Mouse (Mus musculus) cerebellum, adult 11-12 months (tissue): ENCODE measurements at regions not wholly inside any gene's neighbourhood (a gene's known extent, or its start where the extent isn't known, plus 50 kb on each side); places are given as distances from the start of the nearest gene placed in this dataset.

ENCODE experiments used
- DNase-seq: peaks from one replicate; pipeline ENCODE4 v3.0.0; 2022

- no peak for DNase-seq
Observed at GRCm38 (mm10) chr17:87501098-87501497, 54.4 kb upstream of the Calm2 start.

DNA sequence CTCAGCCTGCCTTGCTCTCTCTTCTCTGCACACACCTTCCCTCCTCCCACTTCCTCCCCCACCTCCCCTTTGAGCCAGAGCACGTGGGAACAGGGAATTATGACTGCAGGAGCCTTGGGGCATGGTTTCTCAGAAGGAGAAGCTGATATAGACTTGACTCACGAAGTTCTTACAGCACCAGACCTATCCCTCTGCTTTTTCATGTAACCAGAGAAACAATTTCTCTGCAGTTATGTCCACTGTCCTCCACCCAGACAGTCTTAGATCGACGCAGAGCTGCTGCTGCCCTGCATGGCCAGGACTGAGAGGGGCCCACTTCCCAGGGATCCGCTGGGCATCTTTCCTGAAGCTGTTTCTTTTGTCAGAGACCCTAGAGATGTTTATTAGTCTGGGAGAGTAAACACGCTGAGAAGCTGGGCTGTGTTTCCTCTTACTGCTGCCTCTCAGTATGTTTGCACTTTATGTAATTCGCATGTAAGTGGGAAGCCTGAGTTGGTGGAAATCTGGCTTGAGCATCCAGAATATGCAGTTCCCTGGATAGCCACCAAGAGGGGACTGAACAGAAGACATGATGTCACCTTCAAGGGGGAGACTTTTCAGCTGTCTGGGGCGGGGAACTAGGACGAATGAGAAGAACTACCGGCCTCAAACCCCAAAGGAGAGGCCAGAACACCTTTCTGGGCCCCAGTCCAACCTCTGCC lies 55.1 kb upstream of the Calm2 start:
- DNase-seq, result peak; percentile 29

DNA sequence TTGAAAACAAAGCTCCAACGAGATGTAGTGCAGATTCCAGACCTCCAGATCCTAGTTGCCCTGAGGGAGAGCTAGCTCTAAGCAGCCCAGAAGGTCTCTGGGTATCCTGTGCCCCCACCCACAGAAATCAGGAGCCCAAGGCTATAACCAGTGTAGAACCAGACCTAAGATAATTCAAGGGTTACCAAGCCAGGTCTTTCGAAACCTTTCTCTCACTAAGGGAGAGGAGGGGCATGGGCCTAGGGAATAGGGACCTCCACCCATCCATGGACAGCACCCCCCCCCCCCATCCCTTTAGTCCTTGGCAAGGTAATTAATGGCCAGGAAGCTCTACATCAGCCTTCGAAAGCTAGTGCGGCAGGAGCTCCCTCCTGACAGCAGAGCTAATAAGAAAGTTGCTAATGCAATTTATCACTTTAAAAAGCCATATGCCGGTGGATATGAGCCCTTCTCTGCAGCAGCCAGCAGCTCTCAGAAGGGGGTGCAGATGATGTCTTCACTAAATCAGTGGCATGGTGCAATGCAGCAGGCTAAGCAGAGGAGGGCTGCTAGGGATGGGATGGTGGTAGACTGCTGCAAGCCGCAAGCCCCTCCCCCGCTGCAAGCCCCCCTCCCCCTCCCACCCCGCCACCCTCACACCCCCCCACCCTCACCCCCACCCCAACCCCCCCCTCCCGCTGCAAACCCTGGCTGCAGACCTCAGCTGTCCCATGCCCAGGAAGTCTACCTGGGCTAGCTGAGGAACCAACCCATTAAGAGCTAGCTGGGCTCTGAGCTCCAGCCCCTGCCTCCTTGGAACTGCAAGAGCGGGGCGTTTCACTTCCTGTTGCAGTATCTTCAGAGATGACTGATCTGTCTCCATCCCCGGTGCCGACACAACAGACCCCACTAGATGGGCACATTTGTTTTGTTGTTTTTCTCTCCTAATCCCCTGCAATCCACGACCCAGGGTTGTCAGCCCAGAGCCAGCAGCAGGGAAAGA lies 55.9 kb upstream of the Calm2 start:
- DNase-seq, result no peak

DNA sequence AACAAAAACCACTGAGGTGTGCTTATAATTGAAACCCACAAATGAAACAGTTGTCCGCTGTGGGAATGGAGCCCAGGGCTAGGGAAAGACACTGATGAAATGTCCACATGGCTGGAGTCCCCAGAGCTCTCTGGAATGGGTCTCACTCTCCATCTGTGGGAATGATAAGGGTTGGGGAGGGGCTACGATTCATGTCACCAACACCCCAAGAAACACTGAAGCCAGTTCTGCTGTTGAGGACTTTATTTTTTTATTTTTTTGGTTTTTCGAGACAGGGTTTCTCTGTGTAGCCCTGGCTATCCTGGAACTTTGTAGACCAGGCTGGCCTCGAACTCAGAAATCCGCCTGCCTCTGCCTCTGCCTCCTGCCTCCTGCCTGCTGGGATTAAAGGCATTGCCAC lies 56.8 kb upstream of the Calm2 start:
- DNase-seq, result no peak

DNA sequence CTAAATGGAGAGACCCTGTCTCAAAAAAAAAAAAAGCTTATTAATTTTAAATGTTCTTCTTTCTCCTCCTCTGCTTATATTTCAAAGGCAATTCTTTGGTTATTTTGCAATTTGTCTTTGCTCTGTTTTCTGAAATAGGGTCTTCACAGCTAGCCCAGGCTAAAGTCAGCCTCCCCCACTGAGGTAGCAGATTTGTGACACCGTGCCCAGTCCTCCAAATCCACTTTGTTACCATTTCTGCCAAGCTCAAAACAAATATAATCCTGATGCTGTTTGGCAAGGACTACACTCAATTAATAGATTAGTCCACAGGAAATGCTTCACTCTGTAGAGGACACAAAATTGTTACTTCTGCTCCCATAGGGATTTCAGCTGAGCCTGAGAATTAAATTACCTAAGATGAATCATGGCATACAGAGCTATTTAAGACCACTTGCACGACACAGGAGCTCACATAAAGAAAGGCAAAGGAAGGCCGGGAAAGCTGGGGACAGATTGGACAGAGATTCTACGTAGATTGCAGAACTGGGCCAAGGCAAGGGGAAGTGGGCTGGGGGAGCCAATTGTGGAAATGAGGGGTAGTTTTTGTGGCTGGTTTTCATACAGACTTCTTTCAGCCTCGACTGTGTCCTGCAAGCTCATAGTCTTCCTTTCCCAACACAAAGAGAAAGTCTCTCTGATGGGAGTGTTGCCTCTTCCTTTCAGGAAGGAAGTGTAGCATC lies 58.4 kb upstream of the Calm2 start:
- DNase-seq, result no peak

GRCm38 (mm10) chr17:87507848-87508247 lies 61.1 kb upstream of the Calm2 start:
- DNase-seq, result peak; percentile 40

DNA sequence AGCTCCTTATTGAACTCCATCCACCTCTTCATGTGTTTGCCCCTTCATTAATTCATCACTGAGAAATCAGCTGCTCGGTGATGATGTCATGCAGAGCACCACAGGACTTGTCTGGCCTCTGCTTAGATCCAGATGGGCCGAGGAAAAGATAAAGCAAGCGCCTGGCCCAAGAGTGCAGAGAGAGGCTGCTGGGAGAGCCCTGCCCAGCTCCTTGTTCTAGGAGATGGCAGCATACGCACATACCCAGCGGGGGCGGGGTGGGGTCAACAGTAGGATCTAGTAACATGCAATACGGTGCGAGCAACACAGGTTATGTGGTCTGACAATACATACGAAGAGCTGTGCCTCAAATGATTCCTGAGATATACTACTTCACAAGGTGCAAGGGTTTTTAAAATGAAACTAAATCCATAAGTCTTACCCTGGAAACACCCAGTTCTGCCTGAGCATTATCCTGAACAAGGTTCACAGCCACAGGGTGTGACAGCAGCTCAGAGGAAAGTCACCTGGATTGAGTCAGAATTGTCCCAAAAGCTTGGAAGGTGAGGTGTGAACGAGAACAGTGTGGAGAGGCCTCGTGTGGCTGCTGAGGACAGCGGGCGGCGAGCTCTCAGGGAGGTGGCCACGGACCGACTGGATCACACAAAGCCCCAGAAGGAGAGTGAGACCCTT lies 62.0 kb upstream of the Calm2 start:
- DNase-seq, result no peak

- DNase-seq, result no peak
Observed at GRCm38 (mm10) chr17:87512000-87512611, 65.4 kb upstream of the Calm2 start.

DNA sequence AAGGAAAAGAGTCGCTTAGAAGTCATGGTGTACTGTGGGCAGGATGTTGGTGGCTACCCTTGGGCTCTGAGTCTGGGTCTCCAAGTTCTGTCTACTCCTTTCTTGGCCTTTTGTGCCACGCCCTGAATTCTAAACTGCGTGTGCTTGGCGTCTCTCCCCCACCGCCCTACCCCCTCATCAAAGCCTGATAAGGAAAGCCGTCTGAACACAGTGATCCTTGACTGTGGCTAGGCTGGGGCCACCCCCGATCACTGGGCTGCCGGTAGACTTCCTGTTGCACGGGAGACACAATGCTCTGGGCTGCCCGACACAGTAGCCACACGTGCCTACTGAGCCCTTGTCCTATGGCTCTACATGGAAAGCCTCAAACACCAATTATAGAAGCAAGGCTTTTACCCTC lies 67.1 kb upstream of the Calm2 start:
- no peak for DNase-seq

DNA sequence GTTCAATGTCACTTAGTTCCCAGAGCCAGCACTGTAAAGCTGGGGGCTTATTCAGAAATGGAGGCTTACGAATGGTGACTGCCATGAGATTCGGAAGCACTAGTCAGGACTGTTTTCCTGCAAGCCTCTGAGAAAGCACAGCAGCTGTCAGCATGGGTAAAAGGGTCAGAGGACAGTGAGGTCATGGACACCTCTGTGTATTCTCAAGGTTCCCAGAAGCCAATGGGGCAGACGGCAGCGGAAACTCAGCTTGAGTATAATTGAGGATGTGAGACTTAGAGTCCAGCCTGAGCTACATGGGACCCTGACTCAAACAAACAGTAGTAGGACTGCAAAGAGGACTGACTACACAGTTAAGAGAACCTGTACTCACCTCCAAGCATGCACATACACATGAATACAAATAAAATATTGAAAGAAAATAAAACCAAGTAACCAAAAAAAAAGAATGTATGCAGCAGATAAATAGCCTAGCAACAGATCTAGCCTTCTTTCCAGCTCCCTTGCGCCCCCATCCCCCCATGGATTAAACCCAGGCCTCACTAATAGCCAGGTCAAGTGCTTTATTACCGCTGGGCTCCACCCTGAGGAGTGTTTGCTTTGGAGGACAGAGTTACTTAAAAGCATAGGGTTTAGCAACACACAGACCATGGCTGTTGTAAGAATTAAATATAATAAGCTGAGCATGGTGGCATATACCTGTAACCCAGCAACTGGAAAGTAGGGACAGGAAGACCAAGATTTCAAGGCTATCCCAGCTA lies 67.8 kb upstream of the Calm2 start:
- no peak for DNase-seq

DNA sequence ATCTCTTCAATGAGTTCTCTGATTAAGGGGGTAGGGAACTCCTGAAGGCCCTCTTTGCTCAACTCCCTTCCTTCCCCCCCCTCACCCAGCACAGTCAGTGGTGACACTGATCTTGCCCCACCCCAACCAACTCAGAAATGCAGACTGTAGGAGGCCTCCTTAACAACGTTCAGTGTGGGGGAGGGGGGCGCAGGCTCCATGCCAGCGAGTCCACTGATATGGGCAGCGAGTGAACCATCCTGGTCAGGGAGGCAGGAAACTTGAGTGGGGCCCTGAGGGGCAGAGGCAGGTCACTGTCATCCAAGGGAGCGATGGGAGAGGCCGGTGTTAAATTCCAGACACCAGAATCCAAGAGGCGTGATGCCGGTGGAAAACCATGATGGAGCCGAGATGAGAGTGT lies 70.5 kb upstream of the Calm2 start:
- no peak for DNase-seq

DNA sequence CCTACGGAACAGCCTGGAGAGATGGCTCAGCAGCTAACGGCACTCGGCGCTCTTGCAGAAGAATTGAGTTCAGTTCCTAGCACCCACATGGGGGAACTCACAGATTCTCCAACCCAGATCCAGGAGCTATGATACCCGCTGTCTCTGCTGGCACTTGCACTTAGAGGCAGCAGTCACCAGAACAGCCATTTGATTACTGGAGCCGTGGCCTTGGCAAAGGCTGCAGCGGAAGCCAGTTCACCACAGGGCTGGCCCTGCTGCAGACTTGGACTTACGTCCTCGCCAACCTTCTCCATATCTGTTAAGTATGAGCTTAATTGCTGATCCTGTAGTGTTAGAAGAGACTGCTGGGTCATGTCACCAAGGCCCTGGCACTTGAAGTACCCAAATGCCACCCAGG lies 72.7 kb upstream of the Calm2 start:
- no peak for DNase-seq

DNA sequence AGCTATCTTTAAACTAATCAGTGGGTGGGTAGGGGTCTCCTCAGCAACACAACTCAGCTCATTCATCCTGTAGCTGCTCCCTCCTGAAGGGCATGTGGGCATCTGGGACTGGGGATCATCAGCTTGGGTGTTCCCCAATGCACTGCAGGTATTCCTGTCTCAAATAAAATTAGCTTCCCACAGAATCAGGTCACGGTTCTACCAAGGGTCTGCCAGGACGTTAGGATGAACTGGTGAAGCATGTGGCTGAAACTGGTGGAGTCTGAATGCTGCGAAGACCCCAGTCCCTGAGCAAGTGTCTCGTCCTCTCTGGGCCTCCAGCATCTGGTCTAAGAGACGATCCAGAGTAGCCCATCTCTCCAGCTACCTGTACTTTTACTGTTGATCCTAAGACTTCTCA lies 74.1 kb upstream of the Calm2 start:
- no peak for DNase-seq

- DNase-seq, result peak; percentile 53
Observed at GRCm38 (mm10) chr17:87521622-87522151, 75.0 kb upstream of the Calm2 start.

DNA sequence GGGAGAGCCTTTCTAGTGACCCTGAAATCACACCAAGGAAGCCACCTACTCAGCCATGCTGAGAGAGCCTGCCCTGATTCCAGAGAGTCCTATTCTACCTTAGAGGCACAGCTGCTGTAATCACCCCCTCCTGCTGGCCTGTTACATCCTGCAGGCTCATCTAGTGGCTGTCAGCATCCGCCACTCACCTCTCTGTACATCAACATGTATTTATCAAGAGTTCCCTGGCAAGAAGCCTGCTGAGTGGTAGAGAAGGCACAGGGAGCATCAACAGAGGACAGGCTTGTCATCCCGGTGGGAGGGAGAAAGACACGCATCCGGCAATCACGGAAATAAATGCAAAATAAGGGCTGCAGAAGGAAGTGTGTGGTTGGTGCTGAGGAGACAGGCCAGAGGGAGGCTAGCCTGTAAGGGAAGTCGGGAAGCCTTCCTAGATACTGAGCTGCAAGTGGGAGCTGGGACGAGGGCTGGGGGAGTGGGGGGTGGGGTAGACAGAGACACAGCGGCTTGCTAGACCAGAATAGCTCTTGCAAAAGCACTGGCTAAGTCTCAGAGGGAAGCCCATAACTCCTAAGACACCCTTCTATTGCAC lies 75.9 kb upstream of the Calm2 start:
- DNase-seq, result no peak

DNA sequence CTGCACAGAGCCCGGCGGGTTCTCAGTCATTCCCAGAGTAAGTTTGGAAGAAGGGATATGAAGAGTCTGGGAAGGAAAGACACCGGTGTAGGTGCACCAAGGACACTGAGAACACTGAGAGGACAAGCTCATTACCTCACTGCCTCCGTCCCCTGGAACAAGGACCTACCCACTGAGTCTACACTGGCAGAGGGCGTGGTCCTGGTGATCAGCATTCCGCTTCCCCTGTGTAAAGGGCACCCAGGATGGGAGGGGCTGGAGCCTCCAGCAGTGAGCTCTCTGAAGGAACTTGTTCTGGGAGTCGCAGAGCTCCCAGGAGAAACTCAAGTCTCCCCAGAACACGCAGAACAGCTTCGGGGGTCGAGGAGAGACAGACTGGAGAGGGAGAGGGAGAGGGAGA lies 76.9 kb upstream of the Calm2 start:
- DNase-seq, result no peak

DNA sequence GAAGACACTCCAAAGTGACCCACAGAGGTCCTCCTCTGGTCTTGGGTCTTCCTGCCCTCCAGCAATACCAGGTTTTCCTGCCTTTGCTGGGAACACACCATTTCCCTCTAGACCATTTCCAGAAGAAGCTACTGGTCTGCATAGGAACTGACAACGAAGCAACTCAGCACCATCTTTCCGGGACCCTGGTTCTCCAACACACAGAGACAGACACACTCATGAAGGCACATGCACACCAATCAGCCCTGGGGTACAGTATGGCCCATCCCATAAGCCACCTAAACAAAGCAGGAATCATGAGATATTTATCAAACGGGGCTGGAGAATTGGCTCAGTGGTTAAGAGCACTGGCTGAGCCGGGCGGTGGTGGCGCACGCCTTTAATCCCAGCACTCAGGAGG lies 80.4 kb upstream of the Calm2 start:
- no peak for DNase-seq

DNA sequence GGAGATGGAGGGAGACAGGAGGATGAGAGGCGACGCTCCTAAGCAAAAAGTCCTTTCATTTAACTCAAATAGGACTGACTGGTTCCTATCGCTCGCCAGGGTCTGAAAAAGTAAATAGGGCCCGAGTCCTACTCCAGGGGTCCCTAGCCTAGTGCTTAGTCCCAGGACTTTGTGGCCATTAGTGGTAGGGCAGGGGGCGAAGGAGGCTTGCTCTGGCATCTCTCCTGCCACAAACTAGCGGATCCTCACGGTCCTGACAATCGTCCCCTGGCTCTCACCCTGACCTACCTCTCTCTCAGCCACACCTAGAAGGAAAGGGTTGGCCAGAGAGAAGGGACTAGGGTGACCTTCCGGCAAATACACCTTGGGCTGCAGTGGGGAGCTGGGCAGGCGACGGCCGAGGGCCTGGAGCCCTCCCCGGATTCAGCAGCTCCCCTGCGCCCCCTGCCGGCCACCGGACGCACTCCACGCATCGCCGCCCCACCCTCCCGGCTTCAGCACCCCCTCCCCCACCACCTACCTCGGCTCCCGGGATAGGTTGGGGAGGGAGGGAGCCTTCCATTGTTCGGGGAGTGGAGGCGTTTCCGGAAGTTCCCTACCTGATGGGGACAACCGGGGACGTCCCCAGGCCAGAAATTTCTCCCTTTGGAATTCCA lies 83.6 kb upstream of the Calm2 start:
- DNase-seq, result peak; percentile 83

DNA sequence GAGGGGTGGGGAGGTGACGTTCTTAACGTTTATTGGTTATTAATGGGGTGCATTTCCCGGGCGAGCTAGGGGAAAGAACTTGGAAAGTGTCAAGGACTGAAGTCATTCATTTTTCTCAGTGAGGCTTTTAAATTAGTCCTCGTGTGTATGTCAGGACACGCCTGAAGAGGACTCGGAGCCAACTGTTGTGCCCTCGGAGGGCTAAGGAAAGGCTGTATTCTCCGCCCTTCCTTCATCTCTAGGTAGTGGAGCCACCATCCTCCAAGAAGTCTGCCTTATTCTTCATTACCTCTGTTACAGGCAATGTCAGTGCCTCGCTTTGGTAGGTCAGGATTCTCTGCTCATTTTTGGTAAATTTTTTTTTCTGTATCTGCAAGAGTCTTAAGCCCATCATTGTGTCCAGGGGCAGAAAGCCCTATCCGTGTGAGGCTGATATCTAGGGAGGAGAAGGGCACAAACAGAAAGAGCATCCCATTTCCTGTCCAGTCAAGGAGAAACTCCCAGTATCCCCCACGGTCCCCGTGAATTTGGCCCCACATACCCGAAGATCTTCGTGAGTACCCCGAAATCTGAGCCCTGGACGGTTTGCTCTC lies 84.2 kb upstream of the Calm2 start:
- DNase-seq, result no peak
